Mouse (Mus musculus) hindbrain, embryonic 14.5 days (tissue): Measurements from ENCODE around the gene Dcaf17. TPM values are rescaled to one million over a fixed set of nuclear protein-coding genes. Genes with fewer than 3 reads are reported as not detected.

Source experiments
- ATAC-seq: fragments of 200-750 bp; cut with Nextera tagmentation; 2 replicates; pipeline ENCODE4 v1.8.0; 2017; ENCODE audit warnings: moderate number of reproducible peaks, mild to moderate bottlenecking, moderate TSS enrichment, moderate library complexity; ENCODE audit not compliant: low FRiP score
- DNase-seq: peaks from one replicate; pipeline ENCODE4 v3.0.0-alpha.2; 2015; ENCODE audit warnings: low spot score
- H3K27ac ChIP-seq: fragments of 300-500 bp; sonication (generic); 2 replicates; pipeline ENCODE4 v1.5.1; 2014; ENCODE audit warnings: mild to moderate bottlenecking, moderate library complexity
- H3K27me3 ChIP-seq: fragments of 300-500 bp; sonication (generic); 2 replicates; pipeline ENCODE4 v1.6.1; 2014; ENCODE audit warnings: mild to moderate bottlenecking, low read length, mixed read lengths; ENCODE audit not compliant: control insufficient read depth, insufficient read depth
- H3K36me3 ChIP-seq: fragments of 300-500 bp; sonication (generic); replicated peaks from 2 replicates; pipeline ENCODE4 v1.6.1; 2014; ENCODE audit not compliant: control insufficient read depth, insufficient read depth
- H3K4me1 ChIP-seq: fragments of 300-500 bp; sonication (generic); replicated peaks from 2 replicates; pipeline ENCODE4 v1.6.1; 2014; ENCODE audit warnings: antibody characterized with exemption, low read length, mixed read lengths; ENCODE audit not compliant: control insufficient read depth, insufficient read depth
- H3K4me2 ChIP-seq: fragments of 300-500 bp; sonication (generic); replicated peaks from 2 replicates; pipeline ENCODE4 v1.6.1; 2014; ENCODE audit warnings: mild to moderate bottlenecking, moderate library complexity
- H3K4me3 ChIP-seq: fragments of 300-500 bp; sonication (generic); replicated peaks from 2 replicates; pipeline ENCODE4 v1.5.1; 2014; ENCODE audit warnings: mild to moderate bottlenecking, low read length
- H3K9ac ChIP-seq: fragments of 300-500 bp; sonication (generic); 2 replicates; pipeline ENCODE4 v1.6.1; 2014
- H3K9me3 ChIP-seq: fragments of 300-500 bp; sonication (generic); 2 replicates; pipeline ENCODE4 v1.6.1; 2016; ENCODE audit warnings: low read length; ENCODE audit not compliant: control insufficient read depth
- WGBS: fragments of 180-500 bp; shearing (Covaris S2); extraction: QIAGEN DNeasy Blood & Tissue Kit; methylation state at CpG from one replicate; pipeline ENCODE4 v1.1.7; 2014; 5-methylcytosine and 5-hydroxymethylcytosine counted together
- polyA plus RNA-seq: library from polyadenylated mRNA; unstranded; fragments of >200 nt; fragmentation: Nextera tagmentation; extraction: Ambion mirVana; gene quantifications from 2 replicates; pipeline ENCODE4 v1.2.1, GENCODE M21; 2014

Gene Dcaf17
- polyA plus RNA-seq, 1 experiment from 2014 or later, result 27.9 TPM

GRCm38 (mm10) chr2:71026787-71027186 lies 28.3 kb upstream of the Dcaf17 start:
- ATAC-seq, result 0 out of 2 replicates have a peak, but pooled peaks have one; percentile 27
- H3K4me3 ChIP-seq, result no peak overlapping the region
- no peak overlapping the region for H3K4me2 ChIP-seq
- no peak overlapping the region for H3K9ac ChIP-seq
- H3K36me3 ChIP-seq, result no peaks in the 10 kb centered on the region
- no peaks in the 10 kb centered on the region for H3K9me3 ChIP-seq
- H3K4me1 ChIP-seq, result no peaks in the 10 kb centered on the region
- 36% methylated on average over 5 of the region's 5 CpGs for WGBS
- H3K27me3 ChIP-seq, result no peaks in the 10 kb centered on the region
- no peak for DNase-seq
- H3K27ac ChIP-seq, result no peak overlapping the region

GRCm38 (mm10) chr2:71027631-71028030 lies 27.5 kb upstream of the Dcaf17 start:
- Histone ChIP-seq H3K36me3 (no peaks in the 10 kb centered on the region), H3K27me3 (no peaks in the 10 kb centered on the region), H3K4me2 (no peak overlapping the region), H3K4me3 (no peak overlapping the region), H3K4me1 (peaks cover 5% of the 10 kb centered on the region; the same call in 1 of the 2 replicates), H3K9ac (no peak overlapping the region), H3K9me3 (no peaks in the 10 kb centered on the region), H3K27ac (no peak overlapping the region)
- 98% methylated on average over 9 of the region's 9 CpGs for WGBS
- ATAC-seq (no peak), DNase-seq (no peak)

GRCm38 (mm10) chr2:71030663-71031062 lies 24.5 kb upstream of the Dcaf17 start:
- Histone ChIP-seq H3K4me3 (no peak overlapping the region), H3K27ac (no peak overlapping the region), H3K4me1 (peaks cover 18% of the 10 kb centered on the region), H3K27me3 (no peaks in the 10 kb centered on the region), H3K4me2 (no peak overlapping the region), H3K36me3 (no peaks in the 10 kb centered on the region), H3K9ac (no peak overlapping the region), H3K9me3 (no peaks in the 10 kb centered on the region)
- no peak for DNase-seq
- WGBS, result 82% methylated on average over 2 of the region's 2 CpGs
- ATAC-seq, result no peak

GRCm38 (mm10) chr2:71031973-71032794 lies 22.9 kb upstream of the Dcaf17 start:
- no peaks in the 10 kb centered on the region for H3K27me3 ChIP-seq
- H3K9me3 ChIP-seq, result no peaks in the 10 kb centered on the region
- DNase-seq (no peak), ATAC-seq (no peak)
- peak overlapping the region; percentile 47 for H3K27ac ChIP-seq
- WGBS, result 63% methylated on average over 18 of the region's 18 CpGs
- H3K9ac ChIP-seq, result 0 out of 2 replicates have a peak overlapping the region, but pooled peaks have one; percentile 8
- peaks cover 18% of the 10 kb centered on the region for H3K4me1 ChIP-seq
- H3K4me3 ChIP-seq, result no peak overlapping the region
- no peaks in the 10 kb centered on the region for H3K36me3 ChIP-seq
- peak overlapping the region; percentile 15; the same call in 1 of the 2 replicates for H3K4me2 ChIP-seq

GRCm38 (mm10) chr2:71033014-71033413 lies 22.1 kb upstream of the Dcaf17 start:
- Histone ChIP-seq H3K4me1 (peaks cover 18% of the 10 kb centered on the region), H3K27ac (no peak overlapping the region; the same call in 1 of the 2 replicates), H3K9ac (no peak overlapping the region), H3K27me3 (no peaks in the 10 kb centered on the region), H3K36me3 (no peaks in the 10 kb centered on the region), H3K4me2 (no peak overlapping the region), H3K9me3 (no peaks in the 10 kb centered on the region), H3K4me3 (no peak overlapping the region)
- ATAC-seq (no peak), DNase-seq (no peak)
- 90% methylated on average over 4 of the region's 4 CpGs for WGBS

GRCm38 (mm10) chr2:71033987-71034386 lies 21.1 kb upstream of the Dcaf17 start:
- 24% methylated on average over 8 of the region's 8 CpGs for WGBS
- H3K36me3 ChIP-seq, result no peaks in the 10 kb centered on the region
- no peak for ATAC-seq
- no peak overlapping the region for H3K27ac ChIP-seq
- no peak overlapping the region for H3K4me3 ChIP-seq
- H3K9ac ChIP-seq, result no peak overlapping the region
- H3K4me2 ChIP-seq, result 0 out of 2 replicates have a peak overlapping the region, but pooled peaks have one; percentile 1
- DNase-seq, result no peak
- peaks cover 18% of the 10 kb centered on the region for H3K4me1 ChIP-seq
- H3K9me3 ChIP-seq, result no peaks in the 10 kb centered on the region
- no peaks in the 10 kb centered on the region for H3K27me3 ChIP-seq

- Histone ChIP-seq H3K36me3 (no peaks in the 10 kb centered on the region), H3K4me1 (peaks cover 15% of the 10 kb centered on the region), H3K4me2 (no peak overlapping the region), H3K4me3 (no peak overlapping the region), H3K27me3 (no peaks in the 10 kb centered on the region), H3K27ac (no peak overlapping the region), H3K9me3 (no peaks in the 10 kb centered on the region), H3K9ac (no peak overlapping the region)
- no peak for DNase-seq
- WGBS, result 87% methylated on average over 6 of the region's 6 CpGs
- no peak for ATAC-seq
Observed at GRCm38 (mm10) chr2:71037447-71037846, 17.7 kb upstream of the Dcaf17 start.

GRCm38 (mm10) chr2:71039522-71040121 lies 15.5 kb upstream of the Dcaf17 start:
- Histone ChIP-seq H3K27me3 (no peaks in the 10 kb centered on the region), H3K4me2 (peak overlapping the region; percentile 28; the same call in 1 of the 2 replicates), H3K4me1 (0 out of 2 replicates have a peak, but pooled peaks cover under 1% of the 10 kb centered on the region), H3K27ac (0 out of 2 replicates have a peak overlapping the region, but pooled peaks have one; percentile 36), H3K9ac (no peak overlapping the region), H3K36me3 (no peaks in the 10 kb centered on the region), H3K4me3 (no peak overlapping the region), H3K9me3 (no peaks in the 10 kb centered on the region)
- 0 out of 2 replicates have a peak, but pooled peaks have one; percentile 62 for ATAC-seq
- WGBS, result 46% methylated on average over 11 of the region's 11 CpGs
- DNase-seq, result peak; percentile 82

- Histone ChIP-seq H3K9ac (no peak overlapping the region), H3K27me3 (no peaks in the 10 kb centered on the region), H3K36me3 (no peaks in the 10 kb centered on the region), H3K4me3 (no peak overlapping the region), H3K4me2 (no peak overlapping the region), H3K4me1 (no peaks in the 10 kb centered on the region), H3K9me3 (no peaks in the 10 kb centered on the region), H3K27ac (no peak overlapping the region)
- ATAC-seq, result no peak
- no peak for DNase-seq
- 81% methylated on average over 6 of the region's 6 CpGs for WGBS
Observed at GRCm38 (mm10) chr2:71046151-71046550, 9.0 kb upstream of the Dcaf17 start.
